Mouse (Mus musculus): ENCODE data around the gene Supt20. TPM values are rescaled to one million over a fixed set of nuclear protein-coding genes. Genes with fewer than 3 reads are reported as not detected.
"Not testable (repeated sequence)": the region's sequence is repeated elsewhere in the genome, so short reads cannot be mapped to it uniquely, and the experiment has no call there.

Supt20 gene
- polyA plus RNA-seq, 1 experiment from 2014 or later, result 101 TPM

- H3K27ac ChIP-seq, result no peak overlapping the region
- no peak overlapping the region for H3K4me3 ChIP-seq
- no peaks in the 10 kb centered on the region for H3K9me3 ChIP-seq
- H3K4me1 ChIP-seq, result peaks cover 16% of the 10 kb centered on the region
- no peaks in the 10 kb centered on the region for H3K36me3 ChIP-seq (replicated peaks)
- WGBS, result 69% methylated on average over 13 of the region's 13 CpGs
- H3K27me3 ChIP-seq (ENCODE audit: poor library complexity, severe bottlenecking), result no peaks in the 10 kb centered on the region
- no peak for DNase-seq (ENCODE audit: extremely low spot score, low spot score)
Observed at GRCm38 (mm10) chr3:54672557-54673529, 19.8 kb upstream of the Supt20 start.

- H3K27ac ChIP-seq, result no peak overlapping the region
- no peaks in the 10 kb centered on the region for H3K36me3 ChIP-seq (replicated peaks)
- H3K4me3 ChIP-seq, result no peak overlapping the region
- H3K9me3 ChIP-seq, result no peaks in the 10 kb centered on the region
- no peak for DNase-seq (ENCODE audit: extremely low spot score, low spot score)
- 91% methylated on average over 2 of the region's 2 CpGs for WGBS
- peaks cover 16% of the 10 kb centered on the region for H3K4me1 ChIP-seq
- H3K27me3 ChIP-seq (ENCODE audit: poor library complexity, severe bottlenecking), result no peaks in the 10 kb centered on the region
Observed at GRCm38 (mm10) chr3:54676818-54677217, 15.8 kb upstream of the Supt20 start.

- Histone ChIP-seq H3K4me3 (no peak overlapping the region), H3K36me3 (replicated peaks) (no peaks in the 10 kb centered on the region), H3K27me3 (ENCODE audit: poor library complexity, severe bottlenecking) (no peaks in the 10 kb centered on the region), H3K9me3 (no peaks in the 10 kb centered on the region), H3K27ac (no peak overlapping the region), H3K4me1 (no peaks in the 10 kb centered on the region)
- DNase-seq (ENCODE audit: extremely low spot score, low spot score), result no peak
- WGBS, result 75% methylated on average over 6 of the region's 6 CpGs
Observed at GRCm38 (mm10) chr3:54681310-54682204, 11.1 kb upstream of the Supt20 start.

DNA sequence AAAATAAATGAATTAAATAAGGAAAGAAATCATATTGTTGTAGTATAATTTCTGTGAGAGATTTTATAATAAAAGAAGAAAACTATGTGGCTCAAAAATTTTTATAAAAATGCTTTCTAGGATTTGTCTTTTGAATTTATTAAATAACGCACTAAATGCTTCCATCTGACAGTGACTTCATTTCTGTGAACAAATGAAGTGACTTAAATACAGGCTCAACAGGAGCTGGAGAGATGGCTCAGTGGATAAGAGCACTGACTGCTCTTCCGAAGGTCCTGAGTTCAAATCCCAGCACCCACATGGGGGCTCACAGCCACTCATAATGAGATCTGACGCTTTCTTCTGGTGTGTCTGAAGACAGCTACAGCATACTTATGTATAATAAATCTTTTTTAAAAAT lies 7.4 kb upstream of the Supt20 start:
- DNase-seq (ENCODE audit: extremely low spot score, low spot score), result no peak
- H3K9me3 ChIP-seq, result no peaks in the 10 kb centered on the region
- no peaks in the 10 kb centered on the region for H3K27me3 ChIP-seq (ENCODE audit: poor library complexity, severe bottlenecking)
- WGBS, result 94% methylated on average over 3 of the region's 3 CpGs
- no peaks in the 10 kb centered on the region for H3K4me1 ChIP-seq
- H3K4me3 ChIP-seq, result no peak overlapping the region
- H3K27ac ChIP-seq, result no peak overlapping the region
- H3K36me3 ChIP-seq (replicated peaks), result no peaks in the 10 kb centered on the region

- Histone ChIP-seq H3K9me3 (no peaks in the 10 kb centered on the region), H3K36me3 (replicated peaks) (no peaks in the 10 kb centered on the region), H3K27ac (no peak overlapping the region), H3K4me1 (peaks cover 3% of the 10 kb centered on the region; the same call in 1 of the 2 replicates), H3K4me3 (no peak overlapping the region), H3K27me3 (ENCODE audit: poor library complexity, severe bottlenecking) (no peaks in the 10 kb centered on the region)
- WGBS, result 75% methylated on average over 2 of the region's 2 CpGs
- DNase-seq (ENCODE audit: extremely low spot score, low spot score), result no peak
Observed at GRCm38 (mm10) chr3:54687245-54687644, 5.4 kb upstream of the Supt20 start.

DNA sequence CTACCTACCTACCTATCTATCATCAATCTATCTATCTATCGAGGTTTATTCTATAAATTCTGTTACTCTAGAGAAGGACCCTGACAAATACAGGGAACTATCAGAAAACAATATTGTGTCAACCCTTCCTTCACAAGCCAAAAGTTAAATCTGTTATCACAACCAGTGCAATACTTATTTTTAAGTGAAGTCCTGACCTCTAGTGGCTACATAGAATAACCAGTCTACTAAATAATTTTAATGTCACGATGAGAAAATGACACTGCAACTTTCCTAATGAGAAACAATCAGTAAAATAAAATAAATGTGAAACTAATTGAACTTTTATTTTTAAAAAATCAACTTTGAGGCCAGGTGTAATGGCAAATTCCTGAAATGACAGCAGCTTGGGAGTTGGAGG lies 3.5 kb upstream of the Supt20 start:
- WGBS, result 61% methylated on average over 2 of the region's 2 CpGs
- H3K4me3 ChIP-seq, result no peak overlapping the region
- H3K9me3 ChIP-seq, result no peaks in the 10 kb centered on the region
- no peaks in the 10 kb centered on the region for H3K36me3 ChIP-seq (replicated peaks)
- peaks cover 8% of the 10 kb centered on the region; the same call in 1 of the 2 replicates for H3K4me1 ChIP-seq
- no peak for DNase-seq (ENCODE audit: extremely low spot score, low spot score)
- H3K27me3 ChIP-seq (ENCODE audit: poor library complexity, severe bottlenecking), result no peaks in the 10 kb centered on the region
- no peak overlapping the region for H3K27ac ChIP-seq

DNA sequence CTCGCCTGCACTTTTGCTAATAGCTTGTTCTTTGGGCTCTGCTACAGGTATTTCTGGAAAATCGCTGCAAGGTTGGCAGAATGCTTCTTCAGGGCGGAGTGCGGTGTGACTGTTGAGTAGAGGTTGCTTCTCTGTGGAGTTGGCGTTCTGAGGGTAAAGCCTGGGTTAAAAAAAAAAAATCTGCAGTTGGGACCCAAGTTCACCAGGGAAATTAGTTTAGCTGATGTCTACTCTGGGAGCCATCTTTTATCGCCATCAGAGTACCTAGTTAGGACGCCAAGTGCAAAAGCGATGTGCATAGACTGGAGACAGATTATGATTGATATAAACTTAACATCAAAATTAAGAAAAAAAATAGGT lies 429 bp downstream of the Supt20 start:
- Histone ChIP-seq H3K4me1 (peaks cover 12% of the 10 kb centered on the region; the same call in 1 of the 2 replicates), H3K4me3 (peak overlapping the region; percentile 83), H3K9me3 (no peaks in the 10 kb centered on the region), H3K27me3 (ENCODE audit: poor library complexity, severe bottlenecking) (no peaks in the 10 kb centered on the region), H3K27ac (peak overlapping the region; percentile 91), H3K36me3 (replicated peaks) (peaks cover 36% of the 10 kb centered on the region)
- WGBS, result under 1% methylated on average over 8 of the region's 8 CpGs
- DNase-seq (ENCODE audit: extremely low spot score, low spot score), result no peak

DNA sequence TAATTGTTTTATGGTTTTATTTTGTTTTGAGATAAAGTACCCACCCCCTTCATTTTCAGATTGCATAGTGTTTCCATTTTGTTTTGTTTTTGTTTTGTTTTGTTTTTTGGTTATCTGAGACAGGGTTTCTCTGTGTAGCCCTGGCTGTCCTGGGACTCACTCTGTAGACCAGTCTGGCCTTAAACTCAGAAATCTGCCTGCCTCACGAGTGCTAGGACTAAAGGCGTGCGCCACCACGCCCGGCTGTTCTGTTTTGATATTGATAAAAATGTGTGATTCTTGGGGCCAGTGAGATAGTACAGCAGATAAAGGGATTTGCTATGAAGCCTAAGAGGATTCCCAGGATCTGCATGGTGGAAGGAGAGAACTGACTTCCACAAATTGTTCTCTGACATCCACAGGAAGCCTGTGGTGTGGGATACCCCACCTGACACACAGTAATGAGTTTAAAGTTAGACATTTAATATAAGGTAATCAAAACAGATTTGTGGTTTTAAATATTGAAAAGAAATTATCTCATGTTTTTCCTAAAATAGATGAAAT lies 7.2 kb downstream of the Supt20 start:
- Histone ChIP-seq H3K9me3 (no peaks in the 10 kb centered on the region), H3K27ac (no peak overlapping the region), H3K36me3 (replicated peaks) (peaks cover 97% of the 10 kb centered on the region), H3K4me1 (no peaks in the 10 kb centered on the region), H3K27me3 (ENCODE audit: poor library complexity, severe bottlenecking) (no peaks in the 10 kb centered on the region), H3K4me3 (no peak overlapping the region)
- DNase-seq (ENCODE audit: extremely low spot score, low spot score), result no peak
- WGBS, result 92% methylated on average over 5 of the region's 5 CpGs

DNA sequence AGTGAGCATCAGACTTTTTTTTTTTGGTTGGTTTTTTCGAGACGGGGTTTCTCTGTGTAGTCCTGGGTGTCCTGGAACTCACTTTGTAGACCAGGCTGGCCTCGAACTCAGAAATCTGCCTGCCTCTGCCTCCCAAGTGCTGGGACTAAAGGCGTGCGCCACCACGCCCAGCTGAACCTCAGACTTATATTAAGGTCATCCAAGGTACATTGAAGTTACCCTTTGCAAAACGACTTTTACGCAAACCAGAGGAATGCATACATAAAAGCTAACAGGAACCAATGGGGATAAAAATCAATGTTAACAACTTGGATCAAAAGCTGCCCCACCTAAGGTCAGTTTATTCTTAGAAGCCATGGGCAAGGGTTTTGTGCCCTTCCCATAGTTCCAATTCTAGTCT lies 11.5 kb downstream of the Supt20 start:
- not testable (repeated sequence) for H3K4me1 ChIP-seq; H3K9me3 ChIP-seq; DNase-seq (ENCODE audit: extremely low spot score, low spot score); H3K27ac ChIP-seq; H3K4me3 ChIP-seq; H3K27me3 ChIP-seq (ENCODE audit: poor library complexity, severe bottlenecking)
- WGBS, result 95% methylated on average over 8 of the region's 8 CpGs
- H3K36me3 ChIP-seq (replicated peaks), result peaks cover 94% of the 10 kb centered on the region

DNA sequence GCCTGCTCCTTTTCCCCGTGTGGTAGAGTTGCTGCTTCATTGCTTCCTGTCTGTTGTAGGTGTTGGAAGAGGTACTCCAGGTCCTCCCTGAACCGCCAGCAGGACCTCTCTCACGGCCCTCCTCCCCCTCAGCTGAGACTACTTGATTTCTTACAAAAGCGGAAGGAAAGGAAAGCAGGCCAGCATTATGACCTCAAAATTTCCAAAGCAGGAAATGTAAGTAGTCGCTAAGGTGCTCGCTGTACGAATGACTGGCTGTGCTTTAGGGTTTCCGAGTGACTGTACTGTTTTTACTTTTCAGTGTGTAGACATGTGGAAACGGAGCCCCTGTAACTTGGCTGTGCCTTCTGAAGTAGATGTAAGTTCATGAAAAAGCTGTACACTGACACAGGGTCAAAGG lies 16.4 kb downstream of the Supt20 start:
- 89% methylated on average over 9 of the region's 9 CpGs for WGBS
- DNase-seq (ENCODE audit: extremely low spot score, low spot score), result no peak
- Histone ChIP-seq H3K27me3 (ENCODE audit: poor library complexity, severe bottlenecking) (no peaks in the 10 kb centered on the region), H3K36me3 (replicated peaks) (peaks cover 97% of the 10 kb centered on the region), H3K4me3 (no peak overlapping the region), H3K27ac (no peak overlapping the region), H3K4me1 (no peaks in the 10 kb centered on the region), H3K9me3 (no peaks in the 10 kb centered on the region)

- no peaks in the 10 kb centered on the region for H3K4me1 ChIP-seq
- no peaks in the 10 kb centered on the region for H3K9me3 ChIP-seq
- H3K27me3 ChIP-seq (ENCODE audit: poor library complexity, severe bottlenecking), result no peaks in the 10 kb centered on the region
- 93% methylated on average over 6 of the region's 6 CpGs for WGBS
- DNase-seq (ENCODE audit: extremely low spot score, low spot score), result no peak
- H3K4me3 ChIP-seq, result no peak within 1 kb of the TSS
- no peak within 1 kb of the TSS for H3K27ac ChIP-seq
- H3K36me3 ChIP-seq (replicated peaks), result peaks cover 100% of the 10 kb centered on the region
Observed at GRCm38 (mm10) chr3:54714253-54714652, 21.6 kb downstream of the Supt20 start, which contains the start of gene Gm21958. Gene Gm21958 (minus strand): TSS chr3:54714353.

DNA sequence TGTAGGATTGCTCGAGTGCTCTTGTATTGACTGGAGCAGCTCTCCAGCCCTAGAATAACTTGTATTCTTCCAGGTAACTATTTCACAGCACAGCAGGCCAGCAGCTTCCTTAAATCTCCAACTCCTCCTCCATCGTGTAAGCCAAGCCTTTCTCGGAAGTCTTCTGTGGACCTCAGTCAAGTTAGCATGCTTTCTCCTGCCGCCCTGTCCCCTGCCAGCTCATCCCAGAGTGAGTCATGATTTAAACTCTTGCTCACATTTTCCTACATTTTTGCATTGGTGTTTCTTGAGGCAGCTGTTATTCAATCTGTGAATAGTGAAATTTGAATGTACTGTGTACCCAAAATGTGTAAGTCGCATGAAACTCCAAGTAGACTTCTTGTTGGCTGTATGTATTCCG lies 22.9 kb downstream of the Supt20 start:
- Histone ChIP-seq H3K4me3 (no peak overlapping the region), H3K4me1 (no peaks in the 10 kb centered on the region), H3K36me3 (replicated peaks) (peaks cover 97% of the 10 kb centered on the region), H3K27ac (no peak overlapping the region), H3K27me3 (ENCODE audit: poor library complexity, severe bottlenecking) (no peaks in the 10 kb centered on the region), H3K9me3 (no peaks in the 10 kb centered on the region)
- 91% methylated on average over 6 of the region's 6 CpGs for WGBS
- no peak for DNase-seq (ENCODE audit: extremely low spot score, low spot score)
